Mouse (Mus musculus) hindbrain, embryonic 11.5 days (tissue): Measurements from ENCODE around the gene Dbx2. TPM values are rescaled to one million over a fixed set of nuclear protein-coding genes. Genes with fewer than 3 reads are reported as not detected.

ENCODE experiments used
- ATAC-seq: fragments of 200-750 bp; cut with Nextera tagmentation; 2 replicates; pipeline ENCODE4 v1.8.0; 2017; ENCODE audit warnings: mild to moderate bottlenecking, moderate TSS enrichment, moderate library complexity; ENCODE audit not compliant: low FRiP score
- DNase-seq: peaks from one replicate; pipeline ENCODE4 v3.0.0-alpha.2; 2015; ENCODE audit warnings: low spot score
- H3K27ac ChIP-seq: fragments of 300-500 bp; sonication (generic); 2 replicates; pipeline ENCODE4 v1.5.1; 2014; ENCODE audit warnings: mild to moderate bottlenecking, low read depth, low read length
- H3K27me3 ChIP-seq: fragments of 300-500 bp; sonication (generic); 2 replicates; pipeline ENCODE4 v1.6.1; 2014; ENCODE audit warnings: mild to moderate bottlenecking, low read length, moderate library complexity, mixed read lengths; ENCODE audit not compliant: control insufficient read depth, insufficient read depth
- H3K36me3 ChIP-seq: fragments of 300-500 bp; sonication (generic); 2 replicates; pipeline ENCODE4 v1.6.1; 2014; ENCODE audit warnings: mild to moderate bottlenecking, low read length, moderate library complexity, mixed read lengths; ENCODE audit not compliant: control insufficient read depth, insufficient read depth
- H3K4me1 ChIP-seq: fragments of 300-500 bp; sonication (generic); replicated peaks from 2 replicates; pipeline ENCODE4 v1.6.1; 2014; ENCODE audit warnings: low read length, mixed read lengths; ENCODE audit not compliant: control insufficient read depth, insufficient read depth
- H3K4me2 ChIP-seq: fragments of 300-500 bp; sonication (generic); replicated peaks from 2 replicates; pipeline ENCODE4 v1.6.1; 2014; ENCODE audit warnings: mild to moderate bottlenecking, low read depth, low read length
- H3K4me3 ChIP-seq: fragments of 300-500 bp; sonication (generic); 2 replicates; pipeline ENCODE4 v1.5.1; 2014; ENCODE audit warnings: low read depth, low read length
- H3K9ac ChIP-seq: fragments of 300-500 bp; sonication (generic); 2 replicates; pipeline ENCODE4 v1.6.1; 2014; ENCODE audit warnings: low read depth, low read length
- H3K9me3 ChIP-seq: fragments of 300-500 bp; sonication (generic); 2 replicates; pipeline ENCODE4 v1.6.1; 2016; ENCODE audit warnings: low read length; ENCODE audit not compliant: control insufficient read depth
- WGBS: fragments of 180-500 bp; shearing (Covaris S2); extraction: QIAGEN DNeasy Blood & Tissue Kit; methylation state at CpG from one replicate; pipeline ENCODE4 v1.1.7; 2014; 5-methylcytosine and 5-hydroxymethylcytosine counted together
- polyA plus RNA-seq: library from polyadenylated mRNA; unstranded; fragments of >200 nt; fragmentation: Nextera tagmentation; extraction: Ambion mirVana; gene quantifications from 2 replicates; pipeline ENCODE4 v1.2.1, GENCODE M21; 2014

Dbx2 gene
- polyA plus RNA-seq, 1 experiment from 2014 or later: 7.1 TPM

GRCm38 (mm10) chr15:95598630-95599029 lies 57.1 kb downstream of the Dbx2 start:
- Histone ChIP-seq H3K9ac (no peak overlapping the region), H3K4me1 (no peaks in the 10 kb centered on the region), H3K4me3 (no peak overlapping the region), H3K4me2 (no peak overlapping the region), H3K27me3 (no peaks in the 10 kb centered on the region), H3K36me3 (no peaks in the 10 kb centered on the region), H3K9me3 (no peaks in the 10 kb centered on the region), H3K27ac (no peak overlapping the region)
- DNase-seq: peak; percentile 53
- no peak for ATAC-seq
- 67% methylated on average over 1 of the region's 1 CpGs for WGBS

DNA sequence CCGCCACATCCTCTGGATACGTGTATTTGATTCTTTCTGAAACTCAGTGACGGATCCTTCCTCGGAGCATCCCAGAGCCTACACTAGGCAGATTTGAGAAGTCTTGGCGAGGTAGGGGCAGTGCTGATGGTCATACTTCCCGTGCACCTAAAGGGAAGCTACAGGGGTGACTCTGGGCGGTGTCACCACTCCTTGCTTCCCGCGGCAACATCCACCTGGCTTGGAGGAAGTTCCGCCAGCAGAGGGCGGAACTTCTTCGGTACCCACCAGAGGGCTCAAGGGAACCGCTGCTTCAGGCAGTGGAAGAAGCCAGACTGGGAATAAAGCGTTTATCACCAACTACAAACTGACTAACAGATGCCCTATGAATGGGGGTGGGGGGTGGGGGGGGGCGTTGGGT lies 68.9 kb downstream of the Dbx2 start:
- no peak overlapping the region for H3K4me2 ChIP-seq
- no peaks in the 10 kb centered on the region for H3K4me1 ChIP-seq
- ATAC-seq (no peak), DNase-seq (no peak)
- H3K27ac ChIP-seq: no peak overlapping the region
- H3K9ac ChIP-seq: no peak overlapping the region
- no peaks in the 10 kb centered on the region for H3K9me3 ChIP-seq
- H3K4me3 ChIP-seq: no peak overlapping the region
- no peaks in the 10 kb centered on the region for H3K27me3 ChIP-seq
- no peaks in the 10 kb centered on the region for H3K36me3 ChIP-seq
- 93% methylated on average over 15 of the region's 15 CpGs for WGBS

- Histone ChIP-seq H3K9me3 (no peaks in the 10 kb centered on the region), H3K9ac (no peak overlapping the region), H3K36me3 (no peaks in the 10 kb centered on the region), H3K27me3 (no peaks in the 10 kb centered on the region), H3K4me1 (no peaks in the 10 kb centered on the region), H3K4me2 (no peak overlapping the region), H3K27ac (no peak overlapping the region), H3K4me3 (no peak overlapping the region)
- ATAC-seq (no peak), DNase-seq (no peak)
- WGBS: 47% methylated on average over 4 of the region's 4 CpGs
These were observed 70.9 kb downstream of the Dbx2 start for GRCm38 (mm10) chr15:95584891-95585290.

GRCm38 (mm10) chr15:95574661-95575060 lies 81.1 kb downstream of the Dbx2 start:
- DNase-seq (peak; percentile 87), ATAC-seq (0 out of 2 replicates have a peak, but pooled peaks have one; percentile 19)
- H3K36me3 ChIP-seq: no peaks in the 10 kb centered on the region
- H3K4me3 ChIP-seq: no peak overlapping the region
- 0 out of 2 replicates have a peak, but pooled peaks cover 3% of the 10 kb centered on the region for H3K9me3 ChIP-seq
- H3K4me2 ChIP-seq: no peak overlapping the region
- no peak overlapping the region for H3K27ac ChIP-seq
- H3K9ac ChIP-seq: no peak overlapping the region
- H3K27me3 ChIP-seq: no peaks in the 10 kb centered on the region
- 19% methylated on average over 5 of the region's 5 CpGs for WGBS
- H3K4me1 ChIP-seq: no peaks in the 10 kb centered on the region

Other genes starting within 250 kb of the Dbx2 start
- gene Nell2, start 127.4 kb downstream of the Dbx2 start, polyA plus RNA-seq: 95.4 and 102 TPM in 2 replicates
- 33.5 and 37.2 TPM in 2 replicates for gene Ano6, start 134.9 kb upstream of the Dbx2 start, polyA plus RNA-seq